Mouse (Mus musculus) liver, embryonic 14.5 days (tissue): ENCODE results near the gene Gm17660.

Experiments used
- CTCF ChIP-seq: IDR thresholded peaks from 2 replicates; pipeline ENCODE4 v1.5.1; 2016; ENCODE audit warnings: antibody characterized with exemption, low read depth, control low read depth
- EP300 ChIP-seq: IDR thresholded peaks from 2 replicates; pipeline ENCODE4 v1.6.1; 2016; ENCODE audit warnings: antibody characterized with exemption, low read depth

DNA sequence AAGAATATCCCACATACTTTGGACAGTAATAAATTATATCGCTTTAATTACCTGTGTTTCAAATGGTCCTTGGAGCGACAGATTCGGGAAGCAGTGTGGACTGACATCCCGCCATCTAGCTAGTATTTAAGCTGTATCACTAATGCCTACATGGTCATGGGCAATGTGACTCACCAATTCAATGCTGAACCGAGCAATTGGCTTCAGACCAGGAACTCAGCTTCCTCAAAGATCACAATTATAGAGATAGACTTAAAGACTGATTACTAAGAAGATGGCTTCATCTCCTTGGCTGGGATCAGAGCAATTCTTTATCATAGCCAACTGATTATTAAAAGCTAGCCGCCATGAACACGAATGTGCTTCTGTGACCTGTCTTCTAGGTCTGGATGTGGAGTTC, at the start of gene Gm17660:
- TF ChIP-seq EP300 (no peak), CTCF (no peak)
